Mouse (Mus musculus) heart, postnatal 0 days (tissue): ENCODE data around the gene Bckdhb. TPM values are rescaled to one million over a fixed set of nuclear protein-coding genes. Genes with fewer than 3 reads are reported as not detected.

Source experiments
- ATAC-seq: fragments of 200-750 bp; cut with Nextera tagmentation; 2 replicates; pipeline ENCODE4 v1.8.0; 2017; ENCODE audit warnings: low read depth, moderate number of reproducible peaks, moderate library complexity; ENCODE audit not compliant: insufficient read depth
- DNase-seq: peaks from one replicate; pipeline ENCODE4 v3.0.0-alpha.2; 2016; ENCODE audit warnings: low spot score
- H3K27ac ChIP-seq: fragments of 300-500 bp; sonication (generic); 2 replicates; pipeline ENCODE4 v1.5.1; 2014; ENCODE audit warnings: low read depth, mild to moderate bottlenecking
- H3K27me3 ChIP-seq: fragments of 300-500 bp; sonication (generic); 2 replicates; pipeline ENCODE4 v1.6.1; 2014; ENCODE audit warnings: low read length, mixed read lengths; ENCODE audit not compliant: control insufficient read depth, insufficient read depth
- H3K36me3 ChIP-seq: fragments of 300-500 bp; sonication (generic); replicated peaks from 2 replicates; pipeline ENCODE4 v1.6.1; 2014; ENCODE audit warnings: low read length, mixed read lengths; ENCODE audit not compliant: control insufficient read depth, insufficient read depth
- H3K4me1 ChIP-seq: fragments of 300-500 bp; sonication (generic); 2 replicates; pipeline ENCODE4 v1.6.1; 2014; ENCODE audit warnings: antibody characterized with exemption; ENCODE audit not compliant: control insufficient read depth, insufficient read depth
- H3K4me2 ChIP-seq: fragments of 300-500 bp; sonication (generic); 2 replicates; pipeline ENCODE4 v1.6.1; 2014; ENCODE audit warnings: low read depth, mild to moderate bottlenecking, low read length, moderate library complexity
- H3K4me3 ChIP-seq: fragments of 300-500 bp; sonication (generic); 2 replicates; pipeline ENCODE4 v1.5.1; 2014; ENCODE audit warnings: low read depth, low read length
- H3K9ac ChIP-seq: fragments of 300-500 bp; sonication (generic); replicated peaks from 2 replicates; pipeline ENCODE4 v1.6.1; 2014; ENCODE audit warnings: low read depth, low read length, mixed read lengths
- H3K9me3 ChIP-seq: fragments of 300-500 bp; sonication (generic); replicated peaks from 2 replicates; pipeline ENCODE4 v1.6.1; 2016; ENCODE audit warnings: low read length; ENCODE audit not compliant: control insufficient read depth
- CTCF ChIP-seq: IDR thresholded peaks from 2 replicates; pipeline ENCODE4 v1.5.1; 2016; ENCODE audit warnings: antibody characterized with exemption, control low read depth, low read depth
- EP300 ChIP-seq: IDR thresholded peaks from 2 replicates; pipeline ENCODE4 v1.6.1; 2016; ENCODE audit warnings: antibody characterized with exemption, low read depth
- WGBS: fragments of 180-500 bp; shearing (Covaris S2); extraction: QIAGEN DNeasy Blood & Tissue Kit; methylation state at CpG from one replicate; pipeline ENCODE4 v1.1.7; 2014; 5-methylcytosine and 5-hydroxymethylcytosine counted together
- polyA plus RNA-seq: library from polyadenylated mRNA; unstranded; fragments of >200 nt; fragmentation: Nextera tagmentation; extraction: Ambion mirVana; gene quantifications from 2 replicates; pipeline ENCODE4 v1.2.1, GENCODE M21; 2015
- total RNA-seq: library from RNA; depleted of rRNA; stranded (reverse); fragments of >200 nt; gene quantifications from 2 replicates; pipeline ENCODE4 v1.2.3, GENCODE M21; 2014; ENCODE audit warnings: low replicate concordance

Bckdhb gene
- total and polyA plus RNA-seq, 2 experiments from 2014 or later, result 40.5 to 89.5 TPM

DNA sequence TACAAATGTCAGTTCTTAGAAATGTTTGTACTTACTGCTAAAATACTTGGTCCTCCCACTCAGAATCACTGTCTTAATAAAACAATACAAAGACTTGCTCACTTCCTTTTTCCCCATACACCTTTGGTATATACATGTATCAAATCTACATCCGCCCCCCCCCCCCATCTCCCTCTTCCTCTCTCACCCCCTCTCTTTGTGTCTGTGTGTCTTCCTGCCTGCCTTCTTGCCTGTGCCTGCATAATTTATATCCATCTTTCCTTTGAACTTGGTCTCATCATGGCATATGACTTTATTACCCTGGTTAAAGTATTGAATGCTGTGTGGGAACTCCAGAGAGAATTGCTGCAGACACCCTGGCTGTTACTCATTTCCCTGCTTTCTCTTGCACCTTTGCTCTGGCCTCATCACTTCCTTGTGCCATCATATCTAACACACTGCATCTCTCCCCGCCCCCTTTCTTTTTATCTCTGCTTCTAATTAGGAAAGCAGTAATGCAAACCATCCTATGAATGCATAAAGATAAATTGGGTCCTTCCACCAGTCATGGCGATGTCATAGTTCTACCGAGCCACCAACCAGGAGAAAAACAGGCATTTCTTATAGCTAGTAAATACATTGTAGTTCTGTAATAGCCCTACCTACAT is 116.8 kb downstream of the Bckdhb start:
- Histone ChIP-seq H3K9ac (no peak overlapping the region), H3K4me1 (no peaks in the 10 kb centered on the region), H3K4me2 (no peak overlapping the region), H3K9me3 (no peaks in the 10 kb centered on the region), H3K36me3 (no peaks in the 10 kb centered on the region), H3K4me3 (no peak overlapping the region), H3K27ac (no peak overlapping the region), H3K27me3 (no peaks in the 10 kb centered on the region)
- TF ChIP-seq EP300, result no peak
- no peak for TF ChIP-seq CTCF
- no peak for DNase-seq
- 50% methylated on average over 4 of the region's 4 CpGs for WGBS
- ATAC-seq, result no peak

- H3K4me3 ChIP-seq, result no peak overlapping the region
- no peaks in the 10 kb centered on the region for H3K4me1 ChIP-seq
- no peaks in the 10 kb centered on the region for H3K27me3 ChIP-seq
- H3K36me3 ChIP-seq, result no peaks in the 10 kb centered on the region
- no peak overlapping the region for H3K9ac ChIP-seq
- no peaks in the 10 kb centered on the region for H3K9me3 ChIP-seq
- TF ChIP-seq EP300 (no peak), CTCF (no peak)
- H3K4me2 ChIP-seq, result no peak overlapping the region
- no peak overlapping the region for H3K27ac ChIP-seq
- ATAC-seq (no peak), DNase-seq (no peak)
- 83% methylated on average over 3 of the region's 3 CpGs for WGBS
Observed at GRCm38 (mm10) chr9:84042539-84042938, 117.6 kb downstream of the Bckdhb start.

GRCm38 (mm10) chr9:84044136-84044535 is 119.2 kb downstream of the Bckdhb start:
- Histone ChIP-seq H3K9me3 (no peaks in the 10 kb centered on the region), H3K9ac (no peak overlapping the region), H3K27me3 (no peaks in the 10 kb centered on the region), H3K27ac (no peak overlapping the region), H3K36me3 (no peaks in the 10 kb centered on the region), H3K4me1 (peaks cover 4% of the 10 kb centered on the region), H3K4me2 (no peak overlapping the region), H3K4me3 (no peak overlapping the region)
- WGBS, result 90% methylated on average over 6 of the region's 6 CpGs
- DNase-seq (no peak), ATAC-seq (no peak)
- TF ChIP-seq EP300, result no peak
- TF ChIP-seq CTCF, result no peak

- H3K4me2 ChIP-seq, result peak overlapping the region; percentile 54
Observed at GRCm38 (mm10) chr9:84045632-84046031, 120.7 kb downstream of the Bckdhb start.

DNA sequence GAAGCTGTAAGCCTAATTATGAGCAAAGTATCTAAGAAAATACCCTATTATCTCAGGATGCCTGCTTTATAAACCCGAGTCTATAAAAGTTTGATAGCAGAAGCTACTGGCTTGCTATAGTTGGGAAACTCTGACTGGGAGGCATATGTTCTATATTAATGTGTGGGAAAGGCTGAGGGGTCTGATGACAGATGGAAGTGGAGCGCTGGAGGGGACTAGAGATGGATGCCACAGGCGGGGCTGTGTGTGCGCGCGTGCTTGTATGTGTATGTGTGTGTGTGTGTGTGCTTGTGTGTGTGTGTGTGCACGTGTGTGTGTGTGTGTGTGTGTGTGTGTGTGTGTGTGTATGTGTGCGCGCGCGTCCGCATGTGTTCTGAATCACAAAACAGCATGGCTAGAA is 121.4 kb downstream of the Bckdhb start:
- Histone ChIP-seq H3K36me3 (no peaks in the 10 kb centered on the region), H3K9ac (no peak overlapping the region)
- peak; percentile 67 for ATAC-seq

More at GRCm38 (mm10) chr9:84045632-84046031, 120.7 kb downstream of the Bckdhb start:
- peak overlapping the region; percentile 42 for H3K4me3 ChIP-seq
- ATAC-seq (peak; percentile 86), DNase-seq (no peak)
- no peaks in the 10 kb centered on the region for H3K36me3 ChIP-seq
- WGBS, result 93% methylated on average over 2 of the region's 2 CpGs
- H3K4me1 ChIP-seq, result peaks cover 7% of the 10 kb centered on the region
- peak overlapping the region; percentile 60 for H3K27ac ChIP-seq
- H3K27me3 ChIP-seq, result no peaks in the 10 kb centered on the region
- H3K9me3 ChIP-seq, result no peaks in the 10 kb centered on the region
- H3K9ac ChIP-seq, result 0 out of 2 replicates have a peak overlapping the region, but pooled peaks have one; percentile 42
- TF ChIP-seq EP300 (no peak), CTCF (no peak)

DNA sequence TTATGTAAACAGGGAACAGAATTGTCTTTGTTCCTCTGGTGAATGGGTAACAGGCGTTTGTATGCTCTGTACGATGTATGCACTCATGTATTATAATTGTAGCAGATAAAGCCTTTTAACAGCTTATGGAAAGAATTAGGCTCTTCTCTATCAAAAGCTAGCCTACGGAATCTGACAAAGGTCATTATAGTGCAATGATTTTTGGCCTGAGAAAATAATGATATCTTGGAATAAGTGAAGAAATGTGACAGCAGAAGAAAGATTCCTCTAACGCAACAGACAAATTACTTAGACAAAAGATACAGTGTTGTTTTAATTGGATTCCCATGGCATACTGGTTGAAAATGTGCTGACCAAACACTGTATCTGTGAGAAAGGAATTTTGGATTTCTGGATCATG is 122.0 kb downstream of the Bckdhb start:
- TF ChIP-seq EP300 (no peak), CTCF (no peak)
- H3K4me1 ChIP-seq, result peaks cover 7% of the 10 kb centered on the region
- no peaks in the 10 kb centered on the region for H3K36me3 ChIP-seq
- no peaks in the 10 kb centered on the region for H3K9me3 ChIP-seq
- no peaks in the 10 kb centered on the region for H3K27me3 ChIP-seq
- no peak overlapping the region for H3K27ac ChIP-seq
- H3K4me3 ChIP-seq, result no peak overlapping the region
- DNase-seq, result no peak
- H3K9ac ChIP-seq, result no peak overlapping the region
- WGBS, result 50% methylated on average over 4 of the region's 4 CpGs
- no peak overlapping the region for H3K4me2 ChIP-seq
- no peak for ATAC-seq

More for the DNA sequence above, 121.4 kb downstream of the Bckdhb start:
- Histone ChIP-seq H3K4me2 (peak overlapping the region; percentile 54), H3K4me3 (0 out of 2 replicates have a peak overlapping the region, but pooled peaks have one; percentile 42), H3K9me3 (no peaks in the 10 kb centered on the region), H3K4me1 (peaks cover 7% of the 10 kb centered on the region), H3K27ac (peak overlapping the region; percentile 60; the same call in 1 of the 2 replicates), H3K27me3 (no peaks in the 10 kb centered on the region)
- 62% methylated on average over 12 of the region's 12 CpGs for WGBS
- TF ChIP-seq EP300, result no peak
- DNase-seq, result peak; percentile 51
